Mouse (Mus musculus): ENCODE results near the gene Duox2. TPM values are rescaled to one million over a fixed set of nuclear protein-coding genes. Genes with fewer than 3 reads are reported as not detected.

Duox2 gene
- total and polyA plus RNA-seq, 2 experiments from 2014 or later = 0.23 to 3.7 TPM

DNA sequence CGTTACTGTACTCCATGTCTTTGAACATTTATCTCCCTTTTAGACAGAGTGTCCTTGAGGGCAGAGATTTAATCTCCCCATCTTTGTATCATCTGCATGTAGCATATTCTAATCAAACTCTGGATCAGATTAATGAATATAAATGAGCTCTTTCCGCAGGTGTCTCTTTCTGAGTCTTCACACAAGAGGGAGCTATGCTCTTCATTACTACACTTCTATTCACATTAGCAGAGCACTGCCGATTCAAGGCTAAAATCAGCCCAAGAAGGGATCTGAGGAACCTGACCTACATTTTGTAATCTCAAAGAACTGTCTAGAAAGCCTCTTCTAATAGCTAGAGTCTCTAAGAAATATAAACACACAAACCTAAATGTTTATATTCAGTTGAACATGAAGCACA, 11.4 kb upstream of the Duox2 start:
- Histone ChIP-seq H3K27ac (ENCODE audit: low read depth) (no peak overlapping the region), H3K9me3 (replicated peaks; ENCODE audit: control insufficient read depth, low read length) (no peaks in the 10 kb centered on the region), H3K9ac (replicated peaks; ENCODE audit: low read depth, low read length) (no peak overlapping the region), H3K36me3 (replicated peaks; ENCODE audit: control insufficient read depth, insufficient read depth, low read length) (no peaks in the 10 kb centered on the region), H3K4me1 (ENCODE audit: control insufficient read depth, insufficient read depth) (peaks cover 7% of the 10 kb centered on the region), H3K4me2 (ENCODE audit: low read depth, low read length) (no peak overlapping the region), H3K4me3 (ENCODE audit: low read depth, low read length) (no peak overlapping the region), H3K27me3 (ENCODE audit: control insufficient read depth, insufficient read depth, low read length) (peaks cover 81% of the 10 kb centered on the region)
- TF ChIP-seq EP300 (IDR thresholded peaks at IDR 0.05; ENCODE audit: low read depth) = no peak
- no peak for TF ChIP-seq CTCF (IDR thresholded peaks at IDR 0.05; ENCODE audit: low read depth)
- DNase-seq (ENCODE audit: low spot score) = no peak
- WGBS = 36% methylated on average over 3 of the region's 3 CpGs
- no peak for ATAC-seq (ENCODE audit: insufficient read depth, low read depth)

DNA sequence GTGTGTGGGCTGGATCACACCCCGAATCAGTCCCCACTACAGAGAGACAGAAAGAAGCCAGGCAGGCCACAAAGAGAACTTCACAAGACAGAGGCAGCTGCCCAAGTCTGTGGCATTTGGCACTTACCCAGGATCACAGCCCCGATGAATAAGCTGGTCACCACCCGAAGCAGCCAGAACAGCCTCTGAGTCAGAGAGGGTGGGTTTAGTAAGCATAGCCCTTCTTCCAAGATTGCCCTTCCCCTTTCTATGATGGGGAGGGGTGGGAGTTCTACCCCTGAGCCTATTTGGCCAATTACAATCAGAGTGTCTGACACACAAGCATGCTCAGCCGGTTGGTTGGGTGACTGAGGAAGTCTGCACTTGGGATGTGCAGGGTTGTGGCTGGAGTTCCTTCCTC, 7.9 kb upstream of the Duox2 start:
- no peak for TF ChIP-seq EP300 (IDR thresholded peaks at IDR 0.05; ENCODE audit: low read depth)
- no peak for TF ChIP-seq CTCF (IDR thresholded peaks at IDR 0.05; ENCODE audit: low read depth)
- DNase-seq (ENCODE audit: low spot score) (no peak), ATAC-seq (ENCODE audit: insufficient read depth, low read depth) (no peak)
- 22% methylated on average over 4 of the region's 4 CpGs for WGBS
- Histone ChIP-seq H3K9ac (replicated peaks; ENCODE audit: low read depth, low read length) (no peak overlapping the region), H3K27ac (ENCODE audit: low read depth) (no peak overlapping the region), H3K4me2 (ENCODE audit: low read depth, low read length) (no peak overlapping the region), H3K27me3 (ENCODE audit: control insufficient read depth, insufficient read depth, low read length) (peaks cover 80% of the 10 kb centered on the region), H3K4me1 (ENCODE audit: control insufficient read depth, insufficient read depth) (peaks cover 9% of the 10 kb centered on the region), H3K36me3 (replicated peaks; ENCODE audit: control insufficient read depth, insufficient read depth, low read length) (no peaks in the 10 kb centered on the region), H3K9me3 (replicated peaks; ENCODE audit: control insufficient read depth, low read length) (no peaks in the 10 kb centered on the region), H3K4me3 (ENCODE audit: low read depth, low read length) (no peak overlapping the region)

DNA sequence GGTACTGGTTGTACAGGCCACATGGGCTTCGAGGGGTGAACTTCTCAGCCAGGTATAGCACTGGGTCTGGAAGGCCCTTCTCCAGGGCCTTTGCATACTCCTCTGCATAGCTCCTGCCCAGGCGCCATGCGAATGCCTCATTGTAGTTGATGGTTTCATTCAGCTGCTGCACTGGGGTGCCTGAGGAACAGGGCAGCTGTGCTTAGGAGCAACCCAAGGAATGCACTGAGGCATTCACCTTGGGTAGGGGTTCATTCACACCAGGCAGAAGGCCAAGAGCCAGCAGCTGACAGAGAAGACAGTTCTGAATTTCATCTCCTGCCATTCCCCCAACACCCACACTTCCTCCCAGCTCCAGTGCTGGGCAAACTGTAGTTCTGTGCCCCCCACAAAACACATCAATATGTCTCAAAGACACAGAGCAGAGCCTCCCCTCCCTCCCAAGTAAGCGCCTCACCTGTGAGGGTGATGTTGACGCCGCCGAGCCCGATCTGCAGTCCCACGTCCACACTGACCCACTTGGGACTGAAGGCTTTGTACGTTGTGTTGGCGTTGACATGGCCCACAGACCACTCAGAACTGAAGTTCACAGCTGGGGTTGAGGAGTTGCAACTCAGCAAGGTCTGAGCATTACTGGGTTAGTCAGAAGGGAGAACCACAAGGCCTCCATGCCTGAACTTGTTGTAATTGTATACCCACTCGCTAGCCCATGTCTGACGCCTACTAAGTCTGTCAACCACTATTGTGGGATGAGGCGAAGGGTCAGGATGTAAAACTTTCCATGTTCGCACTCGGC, 7.0 kb upstream of the Duox2 start:
- Histone ChIP-seq H3K9ac (replicated peaks; ENCODE audit: low read depth, low read length) (no peak overlapping the region), H3K4me1 (ENCODE audit: control insufficient read depth, insufficient read depth) (peaks cover 14% of the 10 kb centered on the region), H3K9me3 (replicated peaks; ENCODE audit: control insufficient read depth, low read length) (no peaks in the 10 kb centered on the region), H3K36me3 (replicated peaks; ENCODE audit: control insufficient read depth, insufficient read depth, low read length) (no peaks in the 10 kb centered on the region), H3K27ac (ENCODE audit: low read depth) (no peak overlapping the region), H3K4me2 (ENCODE audit: low read depth, low read length) (no peak overlapping the region), H3K4me3 (ENCODE audit: low read depth, low read length) (no peak overlapping the region), H3K27me3 (ENCODE audit: control insufficient read depth, insufficient read depth, low read length) (peaks cover 81% of the 10 kb centered on the region)
- TF ChIP-seq EP300 (IDR thresholded peaks at IDR 0.05; ENCODE audit: low read depth) (no peak), CTCF (IDR thresholded peaks at IDR 0.05; ENCODE audit: low read depth) (no peak)
- DNase-seq (ENCODE audit: low spot score) = no peak
- 80% methylated on average over 16 of the region's 16 CpGs for WGBS
- no peak for ATAC-seq (ENCODE audit: insufficient read depth, low read depth)

DNA sequence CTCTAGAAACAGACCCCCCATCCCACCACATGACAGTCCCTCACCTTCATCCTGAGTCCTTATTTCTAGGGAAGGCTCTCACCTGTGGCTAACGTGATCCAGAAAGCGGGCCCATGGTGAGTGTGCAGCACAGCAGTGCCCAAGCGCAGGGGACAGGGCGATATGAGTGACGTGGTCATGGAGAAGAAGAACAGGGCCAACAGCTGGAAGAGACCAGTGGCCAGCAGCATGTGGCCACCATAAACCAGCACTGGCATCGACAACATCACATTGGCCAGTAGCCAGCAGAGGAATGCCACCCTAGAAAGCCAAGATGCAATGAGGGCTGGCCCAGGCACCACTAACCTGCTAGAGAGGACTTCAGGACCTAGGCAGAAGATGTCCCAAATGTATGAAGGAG, 6.3 kb upstream of the Duox2 start:
- no peak overlapping the region for H3K27ac ChIP-seq (ENCODE audit: low read depth)
- DNase-seq (ENCODE audit: low spot score) (no peak), ATAC-seq (ENCODE audit: insufficient read depth, low read depth) (no peak)
- TF ChIP-seq CTCF (IDR thresholded peaks at IDR 0.05; ENCODE audit: low read depth) (no peak), EP300 (IDR thresholded peaks at IDR 0.05; ENCODE audit: low read depth) (no peak)
- H3K4me2 ChIP-seq (ENCODE audit: low read depth, low read length) = no peak overlapping the region
- H3K9ac ChIP-seq (replicated peaks; ENCODE audit: low read depth, low read length) = no peak overlapping the region
- no peak overlapping the region for H3K4me3 ChIP-seq (ENCODE audit: low read depth, low read length)
- no peaks in the 10 kb centered on the region for H3K9me3 ChIP-seq (replicated peaks; ENCODE audit: control insufficient read depth, low read length)
- 87% methylated on average over 6 of the region's 6 CpGs for WGBS
- H3K36me3 ChIP-seq (replicated peaks; ENCODE audit: control insufficient read depth, insufficient read depth, low read length) = no peaks in the 10 kb centered on the region
- peaks cover 14% of the 10 kb centered on the region for H3K4me1 ChIP-seq (ENCODE audit: control insufficient read depth, insufficient read depth)
- H3K27me3 ChIP-seq (ENCODE audit: control insufficient read depth, insufficient read depth, low read length) = peaks cover 88% of the 10 kb centered on the region

DNA sequence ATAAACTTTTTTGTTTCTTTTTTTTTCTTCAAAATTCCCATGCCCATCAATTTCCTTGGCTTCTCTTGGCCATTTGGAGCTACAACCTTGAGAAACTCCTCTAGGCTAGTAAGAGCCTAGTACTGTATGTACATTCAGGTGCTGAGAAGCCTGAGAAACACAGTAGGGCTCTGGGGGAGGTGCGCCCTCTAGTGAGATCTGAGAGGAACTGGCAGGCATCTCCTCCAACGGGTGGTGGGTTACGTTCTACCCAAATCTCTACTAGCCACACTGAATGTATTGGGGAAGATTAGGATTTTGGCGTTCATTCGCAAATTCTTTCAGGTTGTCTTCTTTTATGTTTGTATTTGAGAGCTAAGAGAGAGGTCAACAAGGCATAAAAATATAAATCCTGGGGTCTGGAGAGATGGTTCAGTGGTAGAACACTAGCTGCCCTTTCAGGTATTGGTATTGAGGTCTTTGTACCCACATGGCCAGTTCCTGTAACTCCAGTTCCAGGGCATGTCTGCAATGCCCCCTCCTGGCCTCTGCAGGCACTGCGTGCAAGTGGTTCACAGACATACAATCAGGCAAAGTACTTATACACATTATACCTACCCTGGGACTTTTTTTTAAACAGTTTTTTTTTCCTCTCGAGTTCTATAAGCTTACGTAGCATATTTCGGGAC, 4.5 kb upstream of the Duox2 start:
- no peak overlapping the region for H3K4me3 ChIP-seq (ENCODE audit: low read depth, low read length)
- ATAC-seq (ENCODE audit: insufficient read depth, low read depth) (no peak), DNase-seq (ENCODE audit: low spot score) (peak; percentile 50)
- H3K36me3 ChIP-seq (replicated peaks; ENCODE audit: control insufficient read depth, insufficient read depth, low read length) = no peaks in the 10 kb centered on the region
- TF ChIP-seq EP300 (IDR thresholded peaks at IDR 0.05; ENCODE audit: low read depth) (no peak), CTCF (IDR thresholded peaks at IDR 0.05; ENCODE audit: low read depth) (peak; percentile 74)
- peaks cover 23% of the 10 kb centered on the region for H3K4me1 ChIP-seq (ENCODE audit: control insufficient read depth, insufficient read depth)
- H3K9ac ChIP-seq (replicated peaks; ENCODE audit: low read depth, low read length) = no peak overlapping the region
- H3K9me3 ChIP-seq (replicated peaks; ENCODE audit: control insufficient read depth, low read length) = no peaks in the 10 kb centered on the region
- H3K27me3 ChIP-seq (ENCODE audit: control insufficient read depth, insufficient read depth, low read length) = peaks cover 95% of the 10 kb centered on the region
- H3K4me2 ChIP-seq (ENCODE audit: low read depth, low read length) = no peak overlapping the region
- WGBS = 10% methylated on average over 9 of the region's 9 CpGs
- H3K27ac ChIP-seq (ENCODE audit: low read depth) = no peak overlapping the region
